Mouse (Mus musculus) spleen, postnatal 36 days (tissue): ENCODE results near the gene Nf2.

Experiments
- DNase-seq, 2 experiments: peaks; one replicate each; pipeline ENCODE4 v3.0.0; 2022; ENCODE audit warnings: low spot score in 2 of 2, mixed read lengths in 1 of 2

Gene Nf2

GRCm38 (mm10) chr11:4849258-4849943 is at the start of gene Nf2:
Nf2 (minus strand) TSS chr11:4849536.
- DNase-seq, result peak; percentile 98 to 99

DNA sequence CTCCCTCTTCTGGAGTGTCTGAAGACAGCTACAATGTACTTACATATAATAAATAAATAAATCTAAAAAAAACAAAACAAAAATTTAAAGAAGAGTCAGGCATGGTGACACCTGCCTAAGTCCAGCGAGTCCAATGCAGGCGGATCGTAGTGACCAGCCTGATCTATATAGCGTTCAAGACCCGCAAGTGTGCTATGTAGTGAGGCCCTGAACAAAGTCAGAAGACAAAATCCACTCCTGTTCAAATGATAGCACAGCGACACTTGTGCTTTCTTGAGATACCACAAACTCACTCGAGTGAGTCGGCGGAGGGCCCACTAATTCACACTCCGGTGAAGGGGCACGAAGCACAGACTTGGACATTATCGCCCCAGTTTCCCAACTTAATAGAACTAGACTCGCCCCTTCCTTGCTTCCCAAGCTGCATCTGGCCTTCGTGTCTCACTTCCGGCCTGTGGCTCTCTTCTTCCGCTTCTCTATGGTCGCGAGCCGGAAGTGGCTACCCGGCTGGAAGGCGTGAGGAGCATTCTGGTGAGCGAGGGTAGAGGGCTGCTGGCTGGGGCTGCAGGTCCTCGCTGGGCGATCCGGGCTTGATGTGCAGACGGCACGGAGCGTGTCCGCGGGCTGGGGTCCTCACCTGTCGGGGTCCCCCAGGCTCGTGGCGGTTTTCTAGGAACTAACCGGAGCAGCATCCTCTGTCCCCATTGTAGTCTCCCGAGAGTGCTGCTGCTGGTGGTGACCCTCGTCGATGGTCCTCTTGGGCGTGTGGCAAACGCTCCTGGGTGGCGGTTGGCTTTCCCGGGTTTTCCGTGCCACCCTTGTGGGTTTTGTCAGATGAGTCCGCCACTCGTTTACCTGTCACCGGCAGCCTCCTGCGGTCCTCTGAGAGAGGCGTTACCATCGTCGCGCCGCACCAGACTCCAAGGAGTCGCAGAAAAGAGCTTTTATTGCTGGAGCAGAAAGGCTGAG is 45.8 kb upstream of the Nf2 start, which contains the start of gene Thoc5:
Thoc5 (plus strand) TSS at position 473 of the 969 bp plus-strand sequence.
- peak; percentile 80 to 83 for DNase-seq

- no peak for DNase-seq
These were observed 37.7 kb upstream of the Nf2 start for GRCm38 (mm10) chr11:4886987-4887386.

DNA sequence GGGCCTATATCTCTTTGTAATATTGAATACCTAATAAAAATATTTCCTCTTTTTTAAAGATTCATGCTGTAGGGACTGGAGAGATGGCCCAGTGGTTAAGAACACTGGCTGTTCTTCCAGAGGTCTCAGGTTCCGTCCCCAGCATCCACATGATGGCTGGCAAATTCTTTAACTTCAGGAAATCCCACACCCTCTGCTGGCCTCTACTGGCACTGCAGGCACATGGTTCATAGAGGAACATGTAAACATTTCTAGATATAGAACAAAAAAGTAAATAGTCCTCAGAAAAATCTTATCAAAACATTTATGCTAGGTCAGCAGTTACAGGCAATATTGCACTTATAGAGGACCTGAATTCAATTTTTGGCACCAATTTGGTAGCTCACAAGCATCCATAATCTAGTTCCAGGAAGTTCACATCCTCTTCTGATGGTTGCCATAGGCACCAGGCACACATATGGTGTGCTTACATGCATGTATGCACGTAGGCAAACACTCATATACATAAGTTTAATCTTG is 36.1 kb upstream of the Nf2 start:
- DNase-seq, result peak; percentile 11 to 41

DNA sequence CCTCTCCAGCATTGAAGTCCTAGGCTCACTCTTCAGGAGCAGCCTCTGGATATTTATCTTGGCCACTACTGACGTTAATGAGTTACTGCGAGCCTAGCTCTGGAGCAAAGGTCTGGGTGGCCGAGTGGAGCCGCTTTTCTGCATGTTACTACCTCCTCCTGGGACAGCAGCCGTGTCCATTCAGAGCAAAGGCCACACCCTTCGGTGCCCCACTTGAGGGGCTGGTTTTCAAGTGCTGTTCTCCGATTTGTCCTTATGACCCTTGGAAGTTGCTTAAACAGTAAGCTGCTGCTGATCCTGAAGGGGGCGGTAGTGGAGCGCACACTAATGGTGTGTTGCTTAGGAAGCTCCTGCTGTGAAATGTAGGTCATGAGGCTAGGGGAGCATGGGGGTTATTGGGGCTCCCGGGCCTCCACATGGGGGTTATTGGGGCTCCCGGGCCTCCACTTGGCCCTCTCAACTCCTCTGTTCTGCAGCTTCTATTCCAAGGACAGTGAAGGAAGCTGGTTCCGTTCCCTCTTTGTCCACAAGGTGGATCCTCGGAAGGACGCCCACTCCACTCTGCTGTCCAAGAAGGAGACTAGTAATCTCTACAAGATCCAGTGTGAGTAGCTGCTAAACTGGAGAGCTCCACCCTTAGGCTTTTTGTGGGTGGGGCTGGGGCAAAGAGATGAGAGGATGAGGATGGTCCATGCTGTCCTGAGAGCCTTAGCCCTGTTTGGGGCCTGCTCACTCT is 33.7 kb upstream of the Nf2 start:
- no peak for DNase-seq

DNA sequence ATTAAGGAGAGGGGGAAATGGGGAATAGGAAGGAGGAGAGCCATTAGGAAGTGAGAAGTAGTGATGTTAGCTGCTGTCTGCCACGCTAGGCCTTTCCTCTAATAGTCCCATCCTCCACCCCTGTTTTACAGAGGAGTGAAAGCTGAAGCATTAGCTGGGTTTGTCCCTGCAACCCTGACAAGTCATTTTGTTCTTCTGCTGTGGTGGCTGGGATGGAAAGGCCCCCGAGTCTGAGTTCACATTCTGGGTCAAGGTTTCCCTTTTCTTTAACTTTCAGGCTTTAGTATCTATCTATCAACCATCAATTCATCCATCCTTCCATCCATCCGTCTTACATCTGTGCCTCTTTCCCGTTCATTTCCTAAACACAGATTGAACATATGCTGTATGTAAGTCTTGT is 31.8 kb upstream of the Nf2 start:
- DNase-seq, result no peak

- no peak for DNase-seq
These were observed 25.2 kb upstream of the Nf2 start for GRCm38 (mm10) chr11:4874551-4874950.

GRCm38 (mm10) chr11:4873755-4874475 is 24.6 kb upstream of the Nf2 start, which contains the start of gene Nipsnap1:
Nipsnap1 (plus strand) TSS chr11:4873951.
- peak; percentile 82 for DNase-seq

- DNase-seq, result peak; percentile 36 to 58
These were observed 16.4 kb upstream of the Nf2 start for GRCm38 (mm10) chr11:4865645-4866251.

- DNase-seq, result no peak
These were observed 13.4 kb upstream of the Nf2 start for GRCm38 (mm10) chr11:4862730-4863129.

DNA sequence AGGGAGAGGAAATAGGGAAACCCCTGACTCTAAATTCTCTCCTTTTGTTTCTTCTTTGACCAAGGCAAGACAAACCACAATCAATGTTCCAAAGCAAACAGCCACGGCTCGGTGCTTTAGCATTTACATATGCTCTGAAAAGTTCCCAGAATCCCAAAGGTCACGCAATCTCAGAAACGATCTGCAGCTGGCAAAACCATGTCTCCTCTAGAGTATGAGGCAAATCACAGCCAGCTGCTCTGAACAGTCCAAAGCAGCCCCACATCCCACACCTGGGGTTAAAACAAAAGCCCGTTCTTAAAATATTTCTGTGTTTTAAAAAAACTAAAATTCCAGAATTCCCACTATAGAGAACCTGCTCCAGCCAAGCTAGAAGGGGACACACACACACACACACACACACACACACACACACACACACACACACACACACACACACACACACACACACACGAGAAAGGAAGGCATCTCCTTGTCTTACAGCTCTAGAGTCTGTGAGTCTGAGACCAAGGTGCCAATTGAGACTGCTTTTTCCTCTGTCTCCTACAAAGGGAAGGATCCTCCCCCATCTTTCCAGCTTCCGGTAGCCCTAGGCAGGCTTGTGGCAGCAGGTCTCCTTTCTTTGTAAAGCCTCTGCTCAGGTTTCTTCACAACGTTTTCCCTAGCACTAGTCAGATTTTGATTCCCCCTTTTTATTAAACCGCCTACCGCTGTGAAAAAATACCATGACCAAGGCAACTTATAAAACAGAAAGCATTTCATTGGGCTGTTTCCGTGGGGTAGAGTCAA is 12.7 kb upstream of the Nf2 start:
- DNase-seq, result no peak

GRCm38 (mm10) chr11:4860986-4861385 is 11.7 kb upstream of the Nf2 start:
- no peak for DNase-seq

DNA sequence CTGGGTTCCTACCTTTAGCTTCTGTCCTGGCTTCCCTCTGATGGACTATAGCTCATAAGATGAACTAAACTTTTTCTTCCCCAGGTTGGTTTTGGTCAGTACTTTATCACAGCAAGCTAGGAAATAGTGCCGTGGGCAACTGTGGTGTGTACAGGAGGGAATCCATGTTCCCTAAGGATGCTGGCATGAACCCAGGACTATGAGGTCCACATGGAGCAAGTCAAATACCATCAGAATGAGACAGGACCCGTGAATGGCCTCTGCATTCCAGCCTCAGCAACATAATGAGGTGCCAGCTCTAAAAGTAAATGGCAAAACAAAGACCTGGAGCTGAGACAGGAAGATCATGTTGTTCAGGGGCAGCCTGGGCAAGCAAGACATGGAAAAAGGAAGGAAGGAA is 9.1 kb upstream of the Nf2 start:
- DNase-seq, result no peak

DNA sequence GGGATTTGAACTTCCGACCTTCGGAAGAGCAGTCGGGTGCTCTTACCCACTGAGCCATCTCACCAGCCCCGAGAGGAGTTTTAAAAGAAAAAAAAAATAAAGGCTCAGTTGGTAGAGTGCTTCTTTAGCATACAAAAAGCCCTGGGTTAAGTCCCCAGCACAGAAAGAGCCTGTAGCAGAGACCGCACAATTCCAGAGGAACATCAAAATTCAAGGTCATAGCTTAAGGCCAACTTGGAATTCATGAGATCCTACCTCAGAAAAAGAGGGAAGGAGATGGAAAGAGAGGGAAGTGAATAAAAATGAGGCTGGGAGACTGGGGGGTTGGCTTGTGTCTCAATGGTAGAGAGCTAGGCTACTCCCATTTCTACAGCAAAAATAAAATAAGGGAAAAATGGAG is 4.8 kb upstream of the Nf2 start:
- no peak for DNase-seq

- DNase-seq, result no peak
These were observed 3.7 kb upstream of the Nf2 start for GRCm38 (mm10) chr11:4853021-4853420.

DNA sequence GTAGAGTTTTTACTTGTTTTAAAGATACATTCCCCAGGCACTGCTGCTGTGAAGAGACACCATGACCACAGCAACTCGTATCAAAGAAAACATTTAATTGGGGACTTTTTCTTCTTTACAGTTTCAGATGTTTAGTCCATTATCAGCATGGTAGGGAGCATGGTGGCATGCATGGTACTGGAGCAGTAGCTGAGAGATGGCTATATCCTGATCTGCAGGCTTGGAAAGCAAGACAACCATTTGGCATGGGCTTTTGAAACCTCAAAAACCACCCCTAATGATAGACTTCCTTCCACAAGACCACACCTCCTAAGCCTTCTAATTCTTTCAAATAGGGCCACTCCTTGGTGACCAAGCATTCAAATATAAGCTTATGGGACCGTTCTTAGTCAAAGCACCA is 1.1 kb upstream of the Nf2 start:
- DNase-seq, result no peak

DNA sequence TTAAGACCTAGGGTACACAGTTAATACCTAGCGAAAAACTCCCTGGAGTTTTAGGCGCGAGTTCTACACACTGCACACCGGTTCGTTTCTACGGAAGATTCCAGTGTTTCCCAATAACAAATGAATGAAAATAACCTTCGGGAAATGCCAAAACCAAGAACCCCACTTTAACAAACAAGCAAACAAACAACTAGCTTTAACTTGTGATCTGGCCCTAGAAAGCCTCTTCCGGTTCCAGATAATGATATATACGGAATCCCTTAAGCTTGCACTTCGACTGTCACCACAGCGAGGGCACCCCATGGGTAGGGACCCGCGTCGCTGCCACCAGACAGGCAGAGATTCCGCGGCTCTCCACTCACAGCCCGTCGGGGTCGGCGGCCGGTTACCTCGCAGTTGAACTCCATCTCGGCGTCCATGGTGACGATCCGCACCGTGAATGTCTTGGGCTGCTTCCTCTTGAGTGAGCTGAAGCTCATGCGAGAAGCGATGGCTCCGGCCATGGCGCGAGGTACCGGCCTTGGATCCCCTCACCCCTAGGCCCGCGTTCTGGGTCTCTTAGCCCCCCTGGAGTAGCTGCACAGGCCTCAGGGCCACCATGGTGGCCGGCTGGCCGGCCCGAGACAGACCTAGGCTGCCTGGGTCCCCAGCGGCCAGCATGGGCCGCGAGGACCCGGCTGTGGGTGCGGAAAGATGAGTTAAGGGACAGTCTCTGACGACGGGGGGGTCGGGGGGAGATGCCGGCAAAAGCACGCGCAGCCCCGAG is 670 bp downstream of the Nf2 start:
- peak; percentile 31 to 35 for DNase-seq

- no peak for DNase-seq
These were observed 8.3 kb downstream of the Nf2 start for GRCm38 (mm10) chr11:4840942-4841526.

DNA sequence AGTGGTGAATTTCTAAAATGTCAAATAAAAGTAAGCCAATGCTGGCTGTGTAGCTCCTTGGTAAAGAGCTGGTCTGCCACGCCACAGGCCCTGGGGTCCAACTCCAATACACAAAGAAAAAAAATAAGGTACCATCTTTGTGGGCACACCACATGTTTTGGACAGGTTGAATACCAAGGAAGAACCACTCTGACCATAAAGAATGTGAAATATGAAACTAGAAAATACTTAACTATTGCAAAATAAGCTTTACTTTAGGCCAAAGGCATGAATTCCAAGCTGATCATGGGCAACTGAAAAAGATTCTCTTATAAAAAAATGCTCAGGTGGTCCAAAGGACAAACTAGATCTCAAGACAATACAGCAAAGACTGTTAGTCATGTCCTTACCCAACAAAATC is 11.1 kb downstream of the Nf2 start:
- DNase-seq, result no peak
